Mouse (Mus musculus): ENCODE results near the gene Nr1d1.

The Nr1d1 gene

GRCm38 (mm10) chr11:98770096-98770975, 4.8 kb downstream of the Nr1d1 start:
- DNase-seq (ENCODE audit: low spot score in 2 of 2) = no peak

- DNase-seq (ENCODE audit: low spot score in 2 of 2) = peak in 1 of 2 experiments; percentile 17
These were observed 5.9 kb downstream of the Nr1d1 start for GRCm38 (mm10) chr11:98769007-98769954.

GRCm38 (mm10) chr11:98768127-98769006, 6.8 kb downstream of the Nr1d1 start:
- DNase-seq (ENCODE audit: low spot score in 2 of 2) = peak in 1 of 2 experiments; percentile 34

- no peak for DNase-seq (ENCODE audit: low spot score in 2 of 2)
These were observed 7.4 kb downstream of the Nr1d1 start for GRCm38 (mm10) chr11:98767713-98768112.

GRCm38 (mm10) chr11:98767276-98767675, 7.9 kb downstream of the Nr1d1 start:
- DNase-seq (ENCODE audit: low spot score in 2 of 2) = peak in 1 of 2 experiments; percentile 55

- peak in 1 of 2 experiments; percentile 11 for DNase-seq (ENCODE audit: low spot score in 2 of 2)
These were observed 8.3 kb downstream of the Nr1d1 start for GRCm38 (mm10) chr11:98766816-98767215.

- no peak for DNase-seq (ENCODE audit: low spot score in 2 of 2)
These were observed 8.8 kb downstream of the Nr1d1 start for GRCm38 (mm10) chr11:98766346-98766745.

- DNase-seq (ENCODE audit: low spot score in 2 of 2) = peak in 1 of 2 experiments; percentile 16
These were observed 9.5 kb downstream of the Nr1d1 start for GRCm38 (mm10) chr11:98765421-98766309.

- no peak for DNase-seq (ENCODE audit: low spot score in 2 of 2)
These were observed 10.4 kb downstream of the Nr1d1 start for GRCm38 (mm10) chr11:98764746-98765145.

GRCm38 (mm10) chr11:98764091-98764490, 11.0 kb downstream of the Nr1d1 start:
- DNase-seq (ENCODE audit: low spot score in 2 of 2) = peak in 1 of 2 experiments; percentile 17

GRCm38 (mm10) chr11:98763502-98763861, 11.7 kb downstream of the Nr1d1 start:
- no peak for DNase-seq (ENCODE audit: low spot score in 2 of 2)

- DNase-seq (ENCODE audit: low spot score in 2 of 2) = peak in 1 of 2 experiments; percentile 37
These were observed 12.2 kb downstream of the Nr1d1 start for GRCm38 (mm10) chr11:98762756-98763501.

- DNase-seq (ENCODE audit: low spot score in 2 of 2) = no peak
These were observed 13.2 kb downstream of the Nr1d1 start for GRCm38 (mm10) chr11:98761939-98762338.

- no peak for DNase-seq (ENCODE audit: low spot score in 2 of 2)
These were observed 18.4 kb downstream of the Nr1d1 start for GRCm38 (mm10) chr11:98756711-98757110.

- DNase-seq (ENCODE audit: low spot score in 2 of 2) = no peak
These were observed 19.3 kb downstream of the Nr1d1 start for GRCm38 (mm10) chr11:98755726-98756380.

GRCm38 (mm10) chr11:98754621-98755181, 20.4 kb downstream of the Nr1d1 start:
- DNase-seq (ENCODE audit: low spot score in 2 of 2) = peak in 1 of 2 experiments; percentile 53

GRCm38 (mm10) chr11:98754151-98754620, 20.9 kb downstream of the Nr1d1 start:
- DNase-seq (ENCODE audit: low spot score in 2 of 2) = peak in 1 of 2 experiments; percentile 55

GRCm38 (mm10) chr11:98753264-98753663, 21.9 kb downstream of the Nr1d1 start:
- no peak for DNase-seq (ENCODE audit: low spot score in 2 of 2)
